Mouse (Mus musculus): Measurements from ENCODE around the gene Arid3a.

Gene Arid3a

DNA sequence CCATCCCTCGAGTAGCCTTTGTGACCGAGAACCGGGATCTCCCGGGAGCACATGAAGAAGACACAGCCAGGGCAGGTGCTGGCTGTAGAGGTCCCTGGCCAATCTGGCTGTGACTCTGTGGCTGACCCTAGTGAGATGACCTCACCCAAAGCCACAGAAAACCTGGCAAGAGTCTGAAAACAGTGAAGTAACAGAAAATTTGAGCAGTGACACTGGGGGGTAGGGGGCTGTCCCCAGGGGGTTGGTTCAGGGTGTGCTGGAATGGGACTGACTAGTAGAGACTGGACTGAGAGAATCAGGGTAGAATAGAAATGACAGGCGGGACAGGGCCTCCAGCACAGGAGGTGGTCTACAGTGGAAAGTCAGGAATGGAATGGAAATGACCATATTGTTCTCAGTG is 56.4 kb downstream of the Arid3a start:
- DNase-seq: no peak

GRCm38 (mm10) chr10:79983670-79984069 is 56.8 kb downstream of the Arid3a start:
- peak; percentile 80 for DNase-seq

- peak; percentile 78 for DNase-seq
Observed at GRCm38 (mm10) chr10:79984195-79984816, 57.5 kb downstream of the Arid3a start, which contains the start of gene Tmem259. Gene Tmem259, minus strand, starts transcription at chr10:79984330.

GRCm38 (mm10) chr10:79984871-79985270 is 58.0 kb downstream of the Arid3a start:
- peak; percentile 84 for DNase-seq

DNA sequence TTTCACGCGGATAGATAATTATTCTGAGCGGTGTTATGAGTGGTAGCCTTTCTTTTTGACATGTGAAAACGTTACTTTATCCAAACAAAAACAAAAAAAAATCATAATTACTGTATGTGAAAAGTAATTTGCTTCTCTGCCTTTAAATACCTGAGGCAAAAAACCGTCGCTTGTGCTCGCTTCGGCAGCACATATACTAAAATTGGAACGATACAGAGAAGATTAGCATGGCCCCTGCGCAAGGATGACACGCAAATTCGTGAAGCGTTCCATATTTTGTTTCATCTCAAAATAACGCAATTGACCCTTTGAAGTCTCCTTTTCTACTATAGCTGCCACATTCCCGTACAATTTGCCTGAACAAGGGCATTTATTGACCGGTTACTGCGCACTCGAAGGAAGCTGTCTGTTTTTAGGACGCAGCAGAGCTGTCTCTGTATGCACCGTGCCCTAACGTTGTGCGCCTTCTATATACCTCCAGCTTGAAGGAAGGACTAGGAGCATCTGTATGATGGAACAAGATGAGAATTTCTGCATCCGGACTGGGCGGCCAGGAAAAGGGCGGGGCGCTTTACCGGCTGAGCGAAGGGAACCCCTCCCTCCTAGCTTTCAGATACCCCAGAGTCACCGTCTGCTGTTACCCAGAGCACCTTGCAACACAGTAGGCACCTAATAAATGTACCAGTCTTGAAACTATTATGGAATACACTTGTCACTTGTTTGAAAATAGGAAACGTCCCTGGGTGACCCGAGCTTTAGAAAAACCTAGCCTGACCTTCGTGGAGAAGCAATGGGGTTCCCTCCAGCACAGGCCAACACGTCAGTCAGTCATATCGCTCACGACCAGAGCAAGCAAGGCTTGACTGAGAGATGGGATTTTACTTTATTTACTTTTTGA is 58.7 kb downstream of the Arid3a start:
- peak; percentile 51 for DNase-seq

- DNase-seq: no peak
Observed at GRCm38 (mm10) chr10:79986232-79986878, 59.5 kb downstream of the Arid3a start.

GRCm38 (mm10) chr10:79986963-79987362 is 60.1 kb downstream of the Arid3a start:
- DNase-seq: peak; percentile 94

GRCm38 (mm10) chr10:79987771-79988505 is 61.1 kb downstream of the Arid3a start:
- DNase-seq: no peak

GRCm38 (mm10) chr10:79988506-79989271 is 61.8 kb downstream of the Arid3a start, which contains the start of gene Cnn2:
Gene Cnn2, plus strand, starts transcription at chr10:79988584.
- DNase-seq: no peak

DNA sequence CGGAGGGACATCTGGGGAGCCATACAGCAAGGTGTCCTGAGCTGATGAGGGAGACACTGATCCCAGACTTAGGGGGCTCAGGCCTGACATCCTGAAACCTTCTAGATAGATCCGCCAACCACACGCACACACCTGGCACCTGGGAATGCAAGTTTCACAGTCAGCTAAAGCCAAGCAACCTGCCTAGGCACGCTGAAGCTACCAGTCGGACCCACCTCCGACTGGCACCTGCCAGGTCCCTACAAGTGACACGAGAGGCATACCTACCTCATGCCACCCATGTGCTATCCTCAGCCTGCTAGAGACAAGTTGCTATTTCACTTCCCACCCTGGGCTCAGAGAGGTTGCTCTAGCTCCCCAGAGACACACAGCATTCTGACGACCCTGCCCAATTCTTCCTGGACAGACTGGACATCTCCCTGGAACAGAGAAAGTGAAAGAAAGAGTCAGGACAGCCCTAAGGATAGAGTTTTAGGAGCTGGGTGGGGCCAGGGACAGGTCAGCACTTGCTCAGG is 62.5 kb downstream of the Arid3a start:
- DNase-seq: no peak

GRCm38 (mm10) chr10:79989870-79990269 is 63.0 kb downstream of the Arid3a start:
- DNase-seq: no peak

DNA sequence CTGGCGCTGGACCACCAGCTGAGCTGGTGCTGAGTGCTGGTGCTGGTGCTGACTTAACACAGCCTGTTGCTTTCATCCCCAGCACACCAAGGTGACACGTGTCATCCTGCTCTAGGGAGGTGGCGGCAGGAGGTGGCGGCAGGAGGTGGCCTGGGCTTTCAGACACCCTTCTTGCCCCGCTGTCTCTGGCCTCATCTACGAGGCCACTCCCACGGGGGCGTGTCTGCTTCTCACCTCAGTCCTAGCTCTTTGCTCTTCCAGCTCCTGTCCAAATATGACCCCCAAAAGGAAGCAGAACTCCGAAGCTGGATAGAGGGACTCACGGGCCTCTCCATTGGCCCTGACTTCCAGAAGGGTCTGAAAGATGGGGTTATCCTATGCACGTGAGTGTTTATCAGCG is 64.3 kb downstream of the Arid3a start:
- no peak for DNase-seq

DNA sequence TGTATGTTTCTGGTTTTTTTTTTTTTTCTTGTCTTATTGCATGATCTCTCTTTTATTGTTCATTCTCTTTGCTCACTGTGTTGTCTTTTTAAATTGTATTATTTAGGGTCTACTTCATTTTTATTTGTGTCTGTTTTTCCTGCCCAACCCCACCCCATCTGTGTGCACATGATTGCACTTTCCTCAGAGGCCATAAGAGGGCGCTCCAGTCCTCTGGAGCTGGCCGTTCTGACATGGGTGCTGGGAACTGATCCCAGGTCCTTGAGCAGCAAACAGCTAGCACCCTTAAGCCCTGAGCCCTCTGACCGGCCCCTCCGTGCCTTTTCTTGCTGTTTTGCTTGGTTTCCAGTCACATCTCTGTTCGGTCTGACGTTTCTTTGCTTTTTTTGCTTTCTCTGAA is 64.7 kb downstream of the Arid3a start:
- no peak for DNase-seq

- no peak for DNase-seq
Observed at GRCm38 (mm10) chr10:79994397-79995115, 67.7 kb downstream of the Arid3a start.

GRCm38 (mm10) chr10:79995636-79996035 is 68.8 kb downstream of the Arid3a start:
- no peak for DNase-seq

GRCm38 (mm10) chr10:79996272-79997033 is 69.6 kb downstream of the Arid3a start, which contains the start of gene Abca7:
Gene Abca7, plus strand, starts transcription at chr10:79996494.
- DNase-seq: peak; percentile 98

GRCm38 (mm10) chr10:79997034-79997760 is 70.4 kb downstream of the Arid3a start:
- peak; percentile 80 for DNase-seq

DNA sequence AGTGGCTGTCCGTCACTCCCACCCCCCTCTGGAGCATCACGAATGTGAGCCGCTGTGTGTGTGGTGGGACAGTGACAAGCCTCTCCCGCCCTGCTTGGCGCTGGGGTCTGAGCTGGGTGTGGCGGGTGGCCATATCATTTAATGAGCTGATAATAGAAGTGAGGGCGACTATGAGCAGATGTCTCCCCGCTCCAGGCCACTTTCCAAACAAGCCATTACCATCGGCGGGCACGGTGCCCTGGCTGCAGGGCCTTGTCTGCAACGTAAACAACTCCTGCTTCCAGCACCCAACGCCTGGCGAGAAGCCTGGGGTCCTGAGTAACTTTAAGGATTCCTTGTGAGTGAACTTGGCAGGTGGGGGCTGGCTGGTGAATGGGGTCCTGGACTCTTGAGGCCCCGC is 71.0 kb downstream of the Arid3a start:
- DNase-seq: no peak

DNA sequence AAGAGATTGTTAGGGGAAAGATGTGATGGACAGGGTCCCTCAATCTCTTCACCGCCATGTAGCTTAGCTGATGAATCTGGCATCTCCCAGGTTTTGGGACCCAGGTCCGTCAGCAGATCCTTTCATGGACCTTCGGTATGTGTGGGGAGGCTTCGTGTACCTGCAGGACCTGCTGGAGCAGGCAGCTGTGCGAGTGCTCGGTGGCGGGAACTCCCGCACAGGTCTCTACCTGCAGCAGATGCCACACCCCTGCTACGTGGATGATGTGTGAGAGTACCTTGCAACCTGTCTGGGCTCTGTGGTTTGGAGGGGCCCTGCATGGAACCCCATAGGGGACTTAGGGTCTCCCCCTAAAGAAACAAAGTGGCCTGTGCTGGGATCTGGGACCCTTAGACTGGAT is 75.1 kb downstream of the Arid3a start:
- DNase-seq: no peak

- DNase-seq: no peak
Observed at GRCm38 (mm10) chr10:80002829-80003228, 76.0 kb downstream of the Arid3a start.
